Mouse (Mus musculus) T-helper 1 cell (primary cell): ENCODE data around the gene Sox13.
"Not testable (repeated sequence)": the region's sequence is repeated elsewhere in the genome, so short reads cannot be mapped to it uniquely, and the experiment has no call there.

ENCODE experiments used
- in situ Hi-C: fragments of 300-600 bp; cut with MboI, MseI; formaldehyde crosslinking; loops from one replicate; pipeline ENCODE4 v1.15.1; 2025; ENCODE audit warnings: high pct_unique_total_duplicates

The Sox13 gene

DNA sequence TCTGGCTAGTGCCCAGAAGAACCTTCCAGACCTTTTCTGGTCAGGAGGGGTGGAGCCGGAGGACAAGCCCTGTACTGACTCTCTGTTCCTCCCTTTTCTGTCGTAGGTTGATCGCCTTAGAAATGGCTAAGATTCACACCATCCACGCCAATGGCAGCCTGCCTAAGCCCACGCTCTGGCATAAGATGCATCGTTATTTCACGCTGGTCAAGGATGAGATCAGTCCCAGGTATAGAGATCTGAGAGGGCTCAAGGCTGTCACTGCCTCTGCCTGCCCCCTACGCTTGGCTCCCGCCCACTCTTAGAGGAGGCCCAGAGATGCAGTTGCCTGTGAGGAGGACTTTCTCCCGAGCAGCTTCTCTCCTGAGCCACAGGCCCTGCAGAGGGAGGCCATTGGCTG is 55.5 kb downstream of the Sox13 start:
- in situ Hi-C loops = no loop called here

DNA sequence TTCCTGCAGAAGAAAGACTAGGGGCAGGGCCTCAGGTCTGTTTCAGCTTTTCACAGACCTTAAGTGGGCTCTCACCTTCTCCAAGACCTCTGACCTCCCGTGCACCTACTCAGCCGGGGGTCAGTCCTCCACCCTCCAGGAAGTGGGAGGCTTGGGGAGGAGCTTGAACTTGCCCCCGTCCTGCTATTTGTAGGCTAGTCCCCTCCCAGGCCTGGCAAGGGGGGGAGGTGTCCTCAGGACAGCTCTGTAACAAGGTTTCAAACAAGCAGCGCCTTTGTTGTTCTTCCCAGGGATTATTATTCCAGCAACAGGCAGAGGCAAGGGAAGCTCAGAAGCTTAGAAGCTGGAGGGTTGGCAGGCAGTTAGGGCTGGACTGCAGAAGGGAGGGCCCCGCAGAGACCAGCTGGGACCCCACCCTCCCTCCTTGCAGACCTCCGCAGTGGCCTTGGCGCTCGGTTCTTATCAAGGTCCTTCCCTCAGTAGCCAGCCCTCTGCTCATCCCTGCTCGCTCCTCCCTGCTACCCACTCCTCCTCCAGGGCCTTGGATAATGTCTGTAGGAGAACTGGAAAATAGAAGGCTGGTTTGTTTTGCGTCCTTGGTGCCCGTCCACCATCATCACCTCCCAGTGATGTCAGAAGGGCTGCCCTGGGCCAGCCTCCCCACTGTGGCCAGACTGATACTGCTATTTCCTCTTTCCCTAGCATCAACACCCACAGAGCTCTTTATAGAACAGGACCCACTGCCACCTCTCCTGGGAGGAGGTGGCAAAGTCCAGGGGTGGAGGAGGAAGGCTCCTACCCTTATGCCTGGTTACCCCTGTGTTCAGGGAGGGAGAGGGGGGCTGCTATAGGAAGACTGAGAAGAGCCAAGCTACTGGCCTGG is 56.3 kb downstream of the Sox13 start:
- in situ Hi-C loops = no loop called here

DNA sequence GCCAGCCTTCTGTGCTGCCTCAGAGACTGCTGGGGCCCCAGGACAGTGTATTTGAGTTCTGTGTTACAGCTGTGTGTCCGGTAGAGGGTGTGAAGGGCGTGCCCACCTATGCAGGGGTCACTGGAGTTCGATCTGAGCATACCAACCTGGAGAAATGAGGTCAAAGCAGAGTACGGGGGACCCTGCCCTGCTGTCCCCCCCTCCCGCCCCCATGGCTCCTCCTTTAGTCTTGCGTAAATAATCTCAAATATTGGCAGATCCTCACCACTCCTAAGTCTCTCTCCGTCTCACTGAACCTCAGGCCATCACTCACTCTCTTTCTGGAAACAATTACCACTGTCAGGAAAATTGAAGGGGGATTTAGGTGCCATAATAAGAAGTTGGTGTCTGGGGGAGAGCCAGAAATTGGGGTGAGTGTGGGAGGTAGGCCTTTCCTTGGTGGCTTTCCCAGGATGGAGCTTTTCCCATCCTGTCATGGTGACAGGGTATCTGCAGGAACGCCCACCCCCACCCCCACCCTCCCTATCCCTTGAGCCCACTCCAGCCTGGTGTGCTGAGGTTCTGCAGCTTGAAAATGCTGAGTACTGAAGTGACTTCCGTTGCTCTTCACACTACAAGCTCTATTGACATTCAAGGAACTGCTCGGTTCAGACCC is 57.1 kb downstream of the Sox13 start:
- in situ Hi-C loops = no loop called here

DNA sequence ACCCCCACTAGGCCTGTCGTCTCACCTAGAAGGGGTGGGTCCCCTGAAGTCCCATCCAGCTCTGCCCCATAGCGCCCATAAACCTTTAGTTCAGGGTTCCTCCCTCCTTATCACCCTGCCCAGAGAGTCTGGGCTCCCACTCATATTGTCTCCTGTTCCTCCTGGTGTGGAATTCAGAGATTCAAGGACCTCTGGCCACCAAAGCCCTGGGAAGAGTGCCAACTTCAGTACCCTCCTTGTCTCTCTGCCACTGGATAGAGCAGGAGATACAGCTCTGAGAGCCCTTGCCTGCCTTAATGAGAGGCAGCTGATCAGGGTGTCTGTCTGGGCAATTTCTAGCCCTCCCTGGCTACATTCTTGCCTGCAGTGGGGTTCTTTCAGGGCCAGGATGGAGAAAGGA is 59.3 kb downstream of the Sox13 start:
- in situ Hi-C loops = no loop called here

DNA sequence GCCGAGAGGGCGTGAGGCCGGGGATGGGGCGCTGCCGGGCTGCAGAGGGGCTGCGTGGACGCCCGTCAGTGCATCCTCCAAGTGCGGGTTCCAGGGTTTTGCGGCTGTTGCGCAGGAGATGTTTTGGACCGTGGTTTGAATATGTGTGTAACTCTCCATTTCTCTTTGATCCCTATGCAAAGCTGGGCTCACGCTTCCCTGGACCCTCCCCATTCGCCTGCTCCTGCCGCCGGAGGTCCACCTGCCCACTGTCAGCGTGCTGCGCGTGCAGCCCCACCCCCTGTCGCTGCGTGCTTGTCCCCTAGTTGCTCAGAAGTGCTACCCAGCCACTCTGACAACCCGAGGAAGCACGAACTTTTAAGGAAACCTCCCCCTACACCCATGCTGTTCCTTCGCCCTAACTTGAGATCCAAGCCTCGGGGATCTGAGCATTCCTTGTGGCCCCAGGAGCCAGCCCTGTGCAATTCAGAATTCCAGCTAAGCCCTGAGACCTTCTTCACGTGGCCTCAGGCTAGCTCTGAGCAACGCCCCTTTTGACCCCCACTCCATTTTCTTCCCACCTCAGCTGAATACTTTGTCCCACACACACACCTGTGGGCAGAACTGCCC is 60.1 kb downstream of the Sox13 start:
- in situ Hi-C loops = no loop called here

DNA sequence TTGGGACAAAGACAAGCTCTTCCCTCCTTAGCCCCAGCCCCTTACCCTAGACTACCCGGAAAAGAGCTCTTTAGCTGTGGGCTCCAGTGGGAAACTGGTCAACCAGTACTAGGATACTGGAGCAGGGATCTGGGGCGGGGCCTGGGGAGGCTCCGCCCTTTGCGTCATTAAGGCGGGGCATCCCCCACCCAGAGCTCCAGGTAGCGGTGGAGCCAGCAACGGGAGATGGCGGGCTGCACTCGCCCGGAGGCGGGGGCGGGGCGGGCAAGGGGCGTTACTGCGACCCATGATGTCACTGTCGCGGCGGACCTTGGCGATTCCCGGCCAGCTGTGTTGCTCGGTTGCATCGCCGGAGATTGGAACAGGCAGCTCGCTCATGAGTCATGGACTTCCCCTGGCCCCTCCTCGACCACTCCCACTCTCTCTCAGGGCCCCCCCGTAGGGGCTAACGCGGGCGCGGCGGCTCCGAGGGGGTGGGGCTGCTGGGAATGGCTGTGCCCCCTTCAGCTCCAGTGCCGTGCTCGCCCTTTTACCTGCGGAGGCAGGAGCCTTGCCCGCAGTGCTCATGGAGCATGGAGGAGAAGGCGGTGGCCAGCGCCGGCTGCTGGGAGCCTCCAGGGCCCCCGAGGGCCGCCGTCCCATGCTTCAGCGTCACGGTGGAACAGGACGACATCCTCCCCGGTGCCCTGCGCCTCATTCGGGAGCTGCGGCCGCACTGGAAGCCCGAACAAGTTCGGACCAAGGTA is 60.7 kb downstream of the Sox13 start, which contains the start of gene Etnk2:
TSS of gene Etnk2 (plus strand) at position 297 of the 746 bp plus-strand sequence.
- in situ Hi-C loops = no loop called here

DNA sequence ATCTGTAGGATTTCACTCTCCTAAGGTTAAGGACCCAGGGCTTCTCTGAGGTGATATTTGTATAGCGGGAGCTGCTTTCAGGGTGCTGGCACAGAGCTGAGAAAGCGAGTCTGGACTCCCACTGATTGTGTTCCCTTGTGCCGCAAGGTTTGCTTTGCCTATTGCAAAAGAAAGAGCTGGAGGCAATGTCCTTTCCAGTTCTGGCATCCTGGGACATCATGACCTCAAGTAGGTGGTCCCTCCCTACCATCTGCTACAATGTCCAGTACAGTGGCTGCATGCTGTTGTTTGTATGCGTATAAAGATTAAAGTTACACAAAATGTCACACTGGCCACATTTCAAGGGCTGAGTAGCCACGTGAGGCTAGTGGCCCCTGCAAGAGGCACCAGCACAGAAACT is 62.1 kb downstream of the Sox13 start:
- in situ Hi-C loops = no loop called here

DNA sequence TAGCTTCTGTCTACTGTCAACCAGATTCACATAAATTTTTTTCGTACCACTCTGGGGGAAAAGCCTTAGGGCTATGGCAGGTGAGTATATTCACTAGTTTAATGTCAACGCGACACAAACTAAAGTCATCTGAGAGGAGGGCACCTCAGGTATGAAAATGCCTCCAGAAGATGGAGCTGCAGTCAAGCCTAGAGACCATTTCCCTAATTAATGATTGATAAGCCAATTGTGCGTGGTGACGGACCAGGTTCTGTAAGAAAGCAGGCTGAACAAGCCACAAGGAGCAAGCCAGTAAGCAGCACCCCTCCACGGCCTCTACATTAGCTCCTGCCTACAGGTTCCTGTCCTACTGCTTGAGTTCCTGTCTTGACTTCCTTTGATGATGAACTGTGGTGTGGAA is 63.2 kb downstream of the Sox13 start:
- in situ Hi-C loops = no loop called here

DNA sequence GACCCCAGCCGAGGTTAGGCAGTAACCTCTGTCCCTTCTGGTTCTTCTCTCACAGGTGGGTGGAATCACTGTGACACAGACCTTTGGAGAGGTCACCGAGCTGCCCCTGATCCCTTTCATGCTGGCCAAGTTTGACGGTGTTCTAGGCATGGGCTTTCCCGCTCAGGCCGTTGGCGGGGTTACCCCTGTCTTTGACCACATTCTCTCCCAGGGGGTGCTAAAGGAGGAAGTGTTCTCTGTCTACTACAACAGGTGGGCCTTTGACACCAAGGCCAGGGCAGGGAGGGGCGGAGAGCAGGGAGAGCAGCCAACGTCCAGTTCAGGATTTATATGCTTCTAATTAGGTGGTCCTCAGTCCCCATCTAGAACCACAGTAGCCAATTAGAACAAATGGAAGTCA is 67.8 kb downstream of the Sox13 start:
- in situ Hi-C loops = no loop called here

DNA sequence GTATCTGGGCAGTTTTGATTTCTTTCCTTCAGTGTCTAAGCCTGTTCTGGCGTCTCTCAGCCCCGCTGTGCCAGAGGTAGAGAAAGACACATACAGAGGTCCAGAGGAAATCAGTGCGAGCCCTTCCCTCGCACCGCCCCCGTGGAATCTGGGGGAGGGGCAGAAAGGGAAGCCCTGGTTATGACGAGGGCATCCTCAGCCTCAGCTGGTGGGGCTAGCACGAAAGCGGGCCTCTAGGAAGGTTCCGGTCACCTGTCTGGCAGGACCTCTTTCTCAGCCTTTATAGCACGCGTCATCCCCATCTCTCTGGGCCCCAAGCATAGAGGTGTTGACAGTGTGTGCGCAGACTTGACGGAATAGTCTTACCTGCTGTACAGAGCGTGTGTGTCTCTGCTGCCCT is 68.3 kb downstream of the Sox13 start:
- in situ Hi-C loops = no loop called here

DNA sequence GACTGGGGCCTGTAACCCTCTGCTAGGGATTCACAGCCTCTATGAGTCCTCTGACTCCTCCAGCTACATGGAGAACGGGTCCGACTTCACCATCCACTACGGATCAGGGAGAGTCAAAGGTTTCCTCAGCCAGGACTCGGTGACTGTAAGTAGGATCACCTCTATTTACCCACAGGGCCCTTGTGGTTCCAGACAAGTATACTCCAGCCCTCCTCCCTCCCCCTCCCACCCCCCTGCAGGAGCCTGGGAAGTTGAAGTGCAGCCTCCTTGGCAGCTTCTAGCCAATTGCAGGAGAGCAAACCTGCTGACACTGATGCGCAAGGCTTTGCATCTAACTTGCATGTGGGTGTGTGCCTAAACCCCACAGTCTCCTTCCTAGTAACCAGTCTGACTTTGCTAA is 68.7 kb downstream of the Sox13 start:
- in situ Hi-C loops = no loop called here

DNA sequence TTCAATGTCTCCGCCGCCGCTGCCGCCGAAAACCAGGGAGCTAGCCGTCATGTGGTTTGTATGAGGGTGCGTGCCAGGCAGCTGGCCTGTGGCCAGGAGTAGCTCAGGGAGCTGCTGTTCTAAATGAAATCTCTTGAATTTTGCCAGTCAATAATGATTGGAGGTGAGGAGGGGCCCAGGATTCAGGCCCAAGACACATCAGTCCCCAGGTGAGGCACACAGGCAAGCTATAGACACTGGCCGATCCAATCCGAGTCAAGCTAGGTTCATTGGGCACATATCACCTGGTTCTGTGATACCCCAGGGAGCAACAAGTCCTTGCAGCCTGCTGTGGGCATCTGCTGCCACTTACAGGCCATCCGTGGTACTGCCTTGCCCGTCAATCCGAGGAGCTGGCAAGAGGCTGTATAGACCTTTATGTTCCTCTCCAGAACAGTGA is 70.8 kb downstream of the Sox13 start:
- in situ Hi-C loops = loop anchor here (5.0 kb wide), 1 partner anchor 36 kb away; no protein-coding TSS in a partner anchor

DNA sequence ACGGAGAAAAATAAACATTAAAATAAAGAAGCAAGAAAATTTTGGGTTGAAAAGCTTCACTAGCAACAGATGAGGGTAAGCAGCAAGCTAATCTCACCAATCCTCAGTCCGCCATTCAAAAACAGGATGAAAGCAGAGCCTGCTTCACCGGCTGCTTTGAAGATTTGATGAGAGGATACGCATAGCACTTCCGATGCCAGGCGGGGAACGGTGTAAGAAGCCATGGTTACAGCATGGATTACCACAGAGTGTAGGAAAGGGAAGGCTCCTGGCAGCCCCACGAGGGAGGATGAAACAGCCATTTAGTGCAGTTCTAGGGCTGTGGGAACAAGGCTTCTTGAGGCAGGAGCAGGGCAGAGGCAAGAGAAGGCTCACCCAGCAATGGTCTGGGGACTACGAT is 72.4 kb downstream of the Sox13 start:
- in situ Hi-C loops = loop anchor here (5.0 kb wide), 1 partner anchor 34 kb away; no protein-coding TSS in a partner anchor

DNA sequence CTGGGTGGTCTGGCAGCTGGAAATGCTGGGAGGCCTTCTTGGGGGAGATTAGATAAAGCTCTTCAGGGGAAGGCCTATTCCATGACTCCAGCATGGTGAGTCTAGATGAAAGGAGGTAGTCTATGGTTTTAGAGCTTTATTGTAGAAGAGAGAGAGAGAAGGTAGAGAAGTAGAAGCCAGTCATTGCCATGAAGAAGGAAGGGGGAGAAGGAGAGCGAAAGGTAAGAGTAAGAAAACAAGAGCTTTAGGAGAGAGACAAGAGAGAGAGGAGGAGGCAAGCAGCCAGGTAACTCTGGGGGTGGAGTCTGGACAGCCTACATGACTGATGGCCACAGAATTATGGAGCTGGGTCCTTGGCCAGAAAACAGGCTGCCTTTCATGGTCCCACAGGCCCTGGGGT is 74.0 kb downstream of the Sox13 start, which contains the start of gene Ren1:
TSS of gene Ren1 (plus strand) at position 301 of the 400 bp plus-strand sequence.
- in situ Hi-C loops = loop anchor here (5.0 kb wide), 1 partner anchor 33 kb away; no protein-coding TSS in a partner anchor

DNA sequence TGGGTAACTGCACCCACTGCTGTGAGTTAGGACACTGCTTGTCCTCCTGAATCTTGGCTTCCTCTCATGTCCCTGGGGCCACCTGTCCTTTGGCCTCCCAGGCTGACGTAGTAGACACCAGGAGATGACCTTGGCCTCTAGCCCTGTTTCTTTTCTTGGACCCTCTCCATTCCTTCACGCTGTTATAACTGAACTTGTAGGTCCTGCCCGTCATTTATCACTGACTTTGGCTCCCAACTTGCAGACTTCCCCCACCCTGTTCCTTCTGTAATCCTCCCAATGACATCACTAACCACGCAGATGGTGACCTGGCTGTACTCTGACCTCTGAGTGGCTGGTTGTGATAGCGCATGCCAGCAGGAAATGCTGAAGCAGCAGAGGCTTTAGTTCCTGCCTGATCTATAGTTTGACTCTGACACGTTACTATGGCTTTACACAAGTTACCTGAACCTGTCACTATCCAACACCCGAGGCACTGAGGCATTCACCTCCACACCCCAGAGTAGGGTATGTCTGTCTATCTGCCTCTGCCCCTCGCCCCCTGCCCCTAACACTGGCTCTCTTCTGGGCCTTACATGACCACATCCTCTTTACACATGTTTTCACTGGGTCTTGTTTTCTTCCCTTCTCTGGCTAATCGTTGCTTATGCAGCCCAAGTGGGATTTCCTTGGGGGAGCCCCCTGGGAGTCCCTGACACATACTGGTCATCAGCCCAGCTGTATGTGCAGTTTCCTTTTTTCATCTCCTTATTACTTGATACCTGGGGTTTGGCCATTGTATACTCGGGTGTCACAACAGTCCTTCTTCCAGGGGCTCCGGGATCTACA is 76.3 kb downstream of the Sox13 start:
- in situ Hi-C loops = no loop called here

DNA sequence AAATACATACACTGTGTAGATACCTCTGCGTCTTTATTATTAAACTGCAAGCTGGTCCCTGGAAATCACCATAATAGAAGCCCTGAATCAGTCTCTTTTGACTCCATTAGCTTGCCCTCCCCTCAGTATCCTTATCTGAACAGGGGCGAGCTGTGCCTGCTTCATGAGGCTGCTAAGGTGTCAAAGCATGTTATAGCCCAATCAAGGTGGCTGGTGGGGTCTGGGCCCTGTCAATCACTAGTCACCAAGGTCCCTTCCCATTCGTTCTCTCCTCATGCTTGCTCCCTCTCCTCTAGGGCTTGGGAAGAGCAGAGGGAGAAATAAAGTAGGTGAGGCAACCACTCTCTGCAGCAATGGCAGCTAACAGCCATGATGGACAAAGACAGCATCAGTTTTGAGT is 77.0 kb downstream of the Sox13 start:
- in situ Hi-C loops = no loop called here

DNA sequence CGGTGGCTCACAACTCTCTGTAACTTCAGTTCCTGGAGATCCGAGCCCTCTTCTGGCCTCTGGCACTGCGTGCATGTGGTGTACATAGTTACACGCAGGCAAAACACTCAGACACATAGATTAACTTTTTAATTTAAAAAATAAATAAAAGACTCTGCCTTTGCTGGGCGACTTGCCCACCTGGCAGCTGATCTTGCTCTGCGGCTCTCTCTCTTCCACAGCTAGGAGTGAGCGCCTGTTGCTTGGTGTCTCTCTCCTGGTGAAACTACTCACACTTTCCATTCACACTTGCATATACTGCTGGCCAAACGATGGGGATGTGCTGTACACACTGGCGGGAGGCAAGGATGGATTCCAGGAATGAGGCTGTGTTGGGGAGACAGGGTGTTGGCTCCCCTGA is 77.6 kb downstream of the Sox13 start:
- in situ Hi-C loops = no loop called here

DNA sequence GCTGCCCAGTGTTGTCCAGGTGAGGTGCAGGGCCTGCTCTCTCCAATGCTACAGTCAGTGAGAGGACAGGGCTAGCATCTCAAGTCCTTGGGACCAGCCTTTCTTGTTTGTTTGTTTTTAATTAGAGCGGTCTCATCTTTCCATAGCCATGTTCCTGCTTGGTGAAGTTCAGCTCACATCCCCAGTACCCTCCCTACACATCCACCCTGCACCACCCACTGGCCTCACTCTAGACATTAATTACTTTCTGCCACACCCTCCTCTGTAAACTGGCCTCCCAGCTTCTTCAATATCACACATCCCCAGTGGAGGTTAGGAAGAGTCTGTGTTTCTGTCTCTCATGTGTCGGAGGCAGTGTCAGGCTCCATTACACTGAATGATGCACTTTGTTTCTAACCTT is 79.8 kb downstream of the Sox13 start:
- in situ Hi-C loops = no loop called here

DNA sequence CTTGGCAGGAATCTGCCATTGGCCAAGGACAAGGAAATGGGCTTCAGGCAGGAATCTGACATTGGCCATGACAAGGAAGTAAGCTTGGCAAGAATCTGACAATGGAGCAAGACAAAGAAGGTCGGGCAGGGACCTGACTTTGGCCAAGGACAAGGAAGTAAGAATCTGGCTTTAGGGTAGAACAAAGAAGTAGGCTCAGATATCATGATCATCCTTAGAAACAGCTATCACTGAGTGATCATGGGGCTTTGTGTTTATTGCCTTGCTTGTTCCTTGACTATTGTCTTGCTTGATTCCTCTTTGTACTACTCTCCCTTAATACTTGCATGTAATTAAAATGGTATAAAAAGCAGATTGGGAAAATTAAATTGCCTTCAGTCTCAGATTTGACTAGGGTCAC is 83.8 kb downstream of the Sox13 start:
- in situ Hi-C loops = not testable (repeated sequence)

DNA sequence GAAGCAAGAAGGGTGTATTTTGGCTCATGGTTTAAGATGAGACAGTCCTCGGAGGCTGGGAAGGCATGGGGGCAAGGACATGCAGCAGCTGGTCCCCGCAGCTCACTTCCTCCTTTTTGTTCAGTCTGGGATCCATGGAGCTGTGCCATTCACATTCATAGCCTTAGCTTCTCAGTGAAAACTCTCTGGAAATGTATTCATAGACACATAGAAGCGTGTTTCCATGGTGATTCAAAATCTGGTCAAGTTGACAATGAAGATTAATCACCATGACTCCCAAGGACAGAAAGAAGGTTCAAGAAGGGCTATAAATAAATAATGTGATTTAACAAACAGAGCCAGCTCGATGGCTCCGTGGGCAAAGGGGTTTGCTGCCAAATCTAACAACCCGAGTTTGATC is 90.2 kb downstream of the Sox13 start:
- in situ Hi-C loops = no loop called here
